Mouse (Mus musculus) embryonic facial prominence, embryonic 13.5 days (tissue): ENCODE measurements at regions not wholly inside any gene's neighbourhood (a gene's known extent, or its start where the extent isn't known, plus 50 kb on each side); places are given as distances from the start of the nearest gene placed in this dataset.
"Not testable (repeated sequence)": the region's sequence is repeated elsewhere in the genome, so short reads cannot be mapped to it uniquely, and the experiment has no call there.

Source experiments
- ATAC-seq: fragments of 200-750 bp; cut with Nextera tagmentation; 2 replicates; pipeline ENCODE4 v1.8.0; 2017; ENCODE audit warnings: low read depth; ENCODE audit not compliant: insufficient number of reproducible peaks, insufficient read depth, low FRiP score, low TSS enrichment
- H3K27ac ChIP-seq: fragments of 300-500 bp; sonication (generic); 2 replicates; pipeline ENCODE4 v1.5.1; 2015; ENCODE audit warnings: moderate library complexity, mild to moderate bottlenecking, inconsistent platforms
- H3K27me3 ChIP-seq: fragments of 300-500 bp; sonication (generic); 2 replicates; pipeline ENCODE4 v1.6.1; 2015; ENCODE audit warnings: mild to moderate bottlenecking, inconsistent platforms
- H3K36me3 ChIP-seq: fragments of 300-500 bp; sonication (generic); 2 replicates; pipeline ENCODE4 v1.6.1; 2015; ENCODE audit warnings: mild to moderate bottlenecking, inconsistent platforms
- H3K4me1 ChIP-seq: fragments of 300-500 bp; sonication (generic); 2 replicates; pipeline ENCODE4 v1.6.1; 2015; ENCODE audit warnings: inconsistent platforms
- H3K4me2 ChIP-seq: fragments of 300-500 bp; sonication (generic); 2 replicates; pipeline ENCODE4 v1.6.1; 2015; ENCODE audit warnings: moderate library complexity, mild to moderate bottlenecking, inconsistent platforms
- H3K4me3 ChIP-seq: fragments of 300-500 bp; sonication (generic); 2 replicates; pipeline ENCODE4 v1.5.1; 2015; ENCODE audit warnings: mild to moderate bottlenecking, inconsistent platforms
- H3K9ac ChIP-seq: fragments of 300-500 bp; sonication (generic); 2 replicates; pipeline ENCODE4 v1.6.1; 2015; ENCODE audit warnings: mild to moderate bottlenecking, inconsistent platforms
- H3K9me3 ChIP-seq: fragments of 300-500 bp; sonication (generic); 2 replicates; pipeline ENCODE4 v1.6.1; 2016; ENCODE audit warnings: inconsistent platforms
- WGBS: fragments of 180-500 bp; shearing (Covaris S2); methylation state at CpG from one replicate; pipeline ENCODE4 v1.1.7; 2015; ENCODE audit warnings: mixed read lengths; 5-methylcytosine and 5-hydroxymethylcytosine counted together

DNA sequence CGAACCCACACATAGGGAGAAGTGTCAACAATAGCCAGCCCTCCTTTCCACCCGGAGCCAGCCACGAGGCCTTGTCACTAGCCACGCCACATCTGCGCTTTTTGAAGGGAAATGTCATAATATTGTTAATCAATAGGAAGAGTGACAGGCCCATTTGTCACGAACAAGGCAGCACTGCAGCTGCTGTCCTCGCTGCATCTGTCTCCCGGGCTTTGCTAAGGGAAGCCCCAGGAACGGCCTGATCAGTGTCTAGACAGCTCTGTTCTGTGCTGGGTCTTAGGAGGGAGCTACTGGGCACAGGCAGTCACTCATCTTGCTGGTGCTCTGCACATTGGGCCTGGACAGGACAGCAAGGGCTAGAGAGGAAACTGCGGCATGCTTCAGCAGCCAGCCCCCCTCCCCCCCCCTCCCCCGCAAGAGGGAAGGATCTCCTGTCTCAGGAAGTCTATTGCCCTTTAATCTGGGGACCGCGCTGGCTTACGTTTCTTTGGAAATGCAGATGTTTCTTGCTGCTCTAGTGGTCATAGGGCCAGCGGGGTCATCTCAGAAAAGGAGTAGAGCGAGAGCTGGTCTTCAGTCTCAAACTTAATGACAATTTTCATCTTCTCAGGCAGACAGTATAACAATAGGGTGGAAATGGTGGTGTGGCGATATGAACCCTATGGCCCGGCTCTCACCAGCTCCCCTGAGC is 169.1 kb upstream of the Npvf start:
- 18% methylated on average over 18 of the region's 18 CpGs for WGBS
- H3K27ac ChIP-seq, result peak overlapping the region; percentile 87
- H3K4me1 ChIP-seq, result peaks cover 58% of the 10 kb centered on the region
- 0 out of 2 replicates have a peak, but pooled peaks cover 2% of the 10 kb centered on the region for H3K27me3 ChIP-seq
- H3K9me3 ChIP-seq, result no peaks in the 10 kb centered on the region; the same call in 1 of the 2 replicates
- no peaks in the 10 kb centered on the region for H3K36me3 ChIP-seq
- H3K4me3 ChIP-seq, result no peak overlapping the region
- 0 out of 2 replicates have a peak overlapping the region, but pooled peaks have one; percentile 11 for H3K4me2 ChIP-seq
- 0 out of 2 replicates have a peak overlapping the region, but pooled peaks have one; percentile 2 for H3K9ac ChIP-seq
- no peak for ATAC-seq

DNA sequence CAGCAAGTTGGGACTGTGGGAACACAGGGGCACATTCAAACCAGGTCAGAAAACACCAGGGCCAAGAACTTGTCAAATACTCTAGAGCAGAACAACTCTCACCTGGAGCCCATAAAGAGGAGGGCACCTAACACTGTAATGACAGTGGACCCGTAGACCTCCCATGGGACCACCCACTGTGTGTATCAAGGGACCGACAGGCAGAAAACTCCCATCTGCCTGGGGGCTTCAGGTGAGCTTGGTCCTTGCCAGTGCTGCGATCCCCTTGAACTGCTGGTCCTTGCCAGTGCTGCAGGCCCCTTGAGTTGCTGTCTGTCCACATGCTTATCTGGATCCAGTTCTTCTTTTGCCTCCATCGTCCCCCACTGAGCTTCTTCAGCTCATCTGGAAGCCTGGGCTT is 170.2 kb upstream of the Npvf start:
- peaks cover 47% of the 10 kb centered on the region for H3K4me1 ChIP-seq
- no peak overlapping the region for H3K9ac ChIP-seq
- H3K27me3 ChIP-seq, result no peaks in the 10 kb centered on the region
- no peaks in the 10 kb centered on the region for H3K36me3 ChIP-seq
- no peak overlapping the region for H3K27ac ChIP-seq
- H3K9me3 ChIP-seq, result no peaks in the 10 kb centered on the region; the same call in 1 of the 2 replicates
- no peak for ATAC-seq
- no peak overlapping the region for H3K4me3 ChIP-seq
- H3K4me2 ChIP-seq, result no peak overlapping the region
- WGBS, result 57% methylated on average over 4 of the region's 4 CpGs

DNA sequence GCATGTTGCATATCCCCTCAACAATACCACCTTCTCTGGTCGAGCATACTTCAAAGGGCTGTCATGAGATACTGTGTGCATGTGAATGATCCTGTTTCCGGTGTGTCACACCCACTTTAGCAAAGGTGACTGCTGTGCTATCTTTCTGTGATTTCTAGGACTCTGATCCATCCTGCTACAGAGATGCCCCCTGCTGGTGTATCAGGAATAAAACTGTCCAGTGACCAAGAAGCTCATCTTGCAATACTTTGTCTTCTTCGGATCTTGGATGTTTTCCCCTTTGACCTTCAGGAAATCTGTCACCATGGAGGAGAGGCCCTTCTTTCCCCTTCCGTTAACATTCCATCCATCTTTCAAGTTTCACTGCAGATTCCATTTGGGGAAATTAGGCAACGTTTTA is 177.5 kb upstream of the Npvf start:
- ATAC-seq, result no peak
- Histone ChIP-seq H3K27me3 (no peaks in the 10 kb centered on the region), H3K36me3 (no peaks in the 10 kb centered on the region), H3K9me3 (no peaks in the 10 kb centered on the region; the same call in 1 of the 2 replicates), H3K4me2 (no peak overlapping the region), H3K4me3 (no peak overlapping the region), H3K27ac (no peak overlapping the region), H3K9ac (no peak overlapping the region), H3K4me1 (no peaks in the 10 kb centered on the region)
- 62% methylated on average over 5 of the region's 5 CpGs for WGBS

DNA sequence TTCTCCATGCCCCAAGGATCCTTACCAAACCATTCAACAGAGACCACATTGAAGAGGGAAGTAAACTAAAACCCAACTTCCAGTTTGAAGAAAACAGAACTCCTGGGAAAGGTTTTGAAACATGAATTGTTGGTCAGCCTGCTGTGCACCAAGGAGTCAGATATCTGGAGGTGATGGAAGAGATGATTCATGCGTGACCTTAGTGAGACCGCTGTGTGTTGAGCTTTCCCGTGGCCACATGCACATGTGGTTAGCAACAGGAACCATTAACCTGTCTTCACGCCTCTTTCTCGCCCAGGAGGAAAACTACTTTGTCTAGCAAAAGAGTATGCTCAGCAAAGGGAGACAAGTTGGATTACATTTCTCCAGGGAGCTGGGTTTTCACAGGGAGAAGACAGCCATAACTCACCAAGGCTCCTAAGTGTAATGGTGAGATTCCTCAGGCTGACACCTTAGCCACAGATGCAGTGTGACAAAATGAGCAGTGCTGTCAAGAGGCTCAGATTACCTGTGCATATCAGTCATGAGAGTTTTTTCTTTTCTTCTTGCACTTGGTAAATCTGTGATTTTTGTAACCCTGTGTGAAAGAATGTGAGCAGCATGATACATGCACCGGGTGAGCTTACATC is 181.9 kb upstream of the Npvf start:
- no peak for ATAC-seq
- no peak overlapping the region for H3K4me3 ChIP-seq
- H3K4me1 ChIP-seq, result no peaks in the 10 kb centered on the region
- H3K27me3 ChIP-seq, result no peaks in the 10 kb centered on the region
- H3K4me2 ChIP-seq, result no peak overlapping the region
- H3K36me3 ChIP-seq, result no peaks in the 10 kb centered on the region
- H3K9ac ChIP-seq, result no peak overlapping the region
- no peaks in the 10 kb centered on the region for H3K9me3 ChIP-seq
- H3K27ac ChIP-seq, result no peak overlapping the region
- 88% methylated on average over 6 of the region's 6 CpGs for WGBS

DNA sequence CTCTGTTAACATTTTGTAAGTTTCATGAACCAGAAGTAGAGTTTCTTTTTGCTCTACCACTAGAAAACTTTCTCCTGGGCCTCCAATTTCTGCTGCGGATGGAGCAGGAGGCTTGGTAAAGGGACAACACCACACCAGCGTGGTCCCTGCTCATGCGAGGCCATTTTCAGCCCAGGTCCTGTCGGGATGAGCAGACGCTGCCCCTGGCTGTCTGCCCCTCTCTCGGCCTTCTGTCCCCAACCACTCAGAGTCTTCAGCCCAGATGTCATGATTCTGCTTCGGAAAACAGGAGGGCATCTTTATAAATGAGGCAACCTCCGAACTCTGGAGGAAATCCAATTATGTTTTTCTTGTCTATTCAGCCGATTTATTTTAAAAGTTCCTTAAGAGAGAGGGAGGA is 186.6 kb upstream of the Npvf start:
- H3K4me2 ChIP-seq, result no peak overlapping the region
- H3K4me1 ChIP-seq, result no peaks in the 10 kb centered on the region
- no peak for ATAC-seq
- H3K27me3 ChIP-seq, result no peaks in the 10 kb centered on the region
- no peaks in the 10 kb centered on the region for H3K36me3 ChIP-seq
- H3K9me3 ChIP-seq, result no peaks in the 10 kb centered on the region
- no peak overlapping the region for H3K9ac ChIP-seq
- H3K27ac ChIP-seq, result no peak overlapping the region
- H3K4me3 ChIP-seq, result no peak overlapping the region
- 60% methylated on average over 9 of the region's 9 CpGs for WGBS

DNA sequence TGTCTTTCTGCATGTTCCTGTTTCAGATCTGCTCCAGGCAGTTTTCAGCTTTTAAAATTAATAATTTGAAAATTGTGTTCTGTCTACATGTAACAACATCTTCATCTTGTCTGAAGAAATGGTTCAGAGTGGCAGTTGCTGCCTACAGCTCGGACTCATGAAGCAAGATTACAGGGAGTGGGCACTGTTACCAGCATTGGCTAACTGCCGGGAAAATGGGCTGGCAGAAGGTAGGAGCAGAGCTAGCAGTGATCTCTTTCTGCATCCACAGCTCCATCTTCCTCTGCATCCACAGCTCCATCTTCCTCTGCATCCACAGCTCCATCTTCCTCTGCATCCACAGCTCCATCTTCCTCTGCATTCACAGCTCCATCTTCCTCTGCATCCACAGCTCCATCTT is 191.0 kb upstream of the Npvf start:
- H3K9me3 ChIP-seq, H3K4me3 ChIP-seq, H3K9ac ChIP-seq, H3K4me2 ChIP-seq, H3K27ac ChIP-seq, H3K36me3 ChIP-seq, H3K27me3 ChIP-seq, ATAC-seq: not testable (repeated sequence)
- 92% methylated on average over 2 of the region's 2 CpGs for WGBS
- peaks cover 20% of the 10 kb centered on the region for H3K4me1 ChIP-seq

DNA sequence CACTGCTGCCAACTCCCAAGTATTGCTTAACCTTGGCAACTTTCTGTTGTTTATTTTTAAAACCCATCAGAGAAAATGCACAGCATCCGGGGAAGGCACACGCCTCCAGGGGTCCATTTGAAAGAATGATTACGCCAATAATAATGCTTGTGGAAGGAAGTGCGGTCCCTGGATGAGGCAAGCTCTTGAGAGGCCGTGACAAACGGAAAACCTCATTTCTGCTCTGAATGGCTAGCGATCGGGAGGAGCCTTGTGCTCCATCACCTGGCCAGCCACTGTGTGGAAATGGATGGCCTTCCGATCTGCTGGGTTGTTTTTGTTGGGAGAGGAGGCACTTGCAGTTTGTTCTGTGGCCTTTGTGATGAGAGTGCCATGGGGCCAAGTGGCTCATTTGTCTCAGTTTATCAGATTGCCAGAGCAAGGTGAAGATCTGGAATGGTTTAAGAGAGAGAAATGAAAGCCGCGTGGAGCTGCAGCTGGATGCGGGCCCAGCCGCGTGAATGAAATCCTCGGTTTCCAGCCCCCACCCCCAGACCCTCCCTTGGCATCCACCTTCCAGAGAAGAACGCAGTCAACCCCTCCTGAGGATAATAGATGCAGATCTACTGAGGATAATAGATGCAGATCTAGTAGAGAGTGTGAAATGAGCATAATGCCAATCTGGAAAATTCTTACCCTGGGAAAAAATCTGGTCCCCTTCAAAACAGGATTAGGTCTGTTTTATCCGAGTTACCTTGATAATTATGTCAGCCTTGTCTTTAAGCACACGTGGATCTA is 192.7 kb upstream of the Npvf start:
- H3K4me2 ChIP-seq, result peak overlapping the region; percentile 23
- WGBS, result 40% methylated on average over 18 of the region's 18 CpGs
- peak overlapping the region; percentile 83 for H3K27ac ChIP-seq
- no peak for ATAC-seq
- no peak overlapping the region for H3K9ac ChIP-seq
- no peaks in the 10 kb centered on the region for H3K36me3 ChIP-seq
- no peak overlapping the region for H3K4me3 ChIP-seq
- H3K4me1 ChIP-seq, result peaks cover 20% of the 10 kb centered on the region
- no peaks in the 10 kb centered on the region for H3K9me3 ChIP-seq
- no peaks in the 10 kb centered on the region for H3K27me3 ChIP-seq

DNA sequence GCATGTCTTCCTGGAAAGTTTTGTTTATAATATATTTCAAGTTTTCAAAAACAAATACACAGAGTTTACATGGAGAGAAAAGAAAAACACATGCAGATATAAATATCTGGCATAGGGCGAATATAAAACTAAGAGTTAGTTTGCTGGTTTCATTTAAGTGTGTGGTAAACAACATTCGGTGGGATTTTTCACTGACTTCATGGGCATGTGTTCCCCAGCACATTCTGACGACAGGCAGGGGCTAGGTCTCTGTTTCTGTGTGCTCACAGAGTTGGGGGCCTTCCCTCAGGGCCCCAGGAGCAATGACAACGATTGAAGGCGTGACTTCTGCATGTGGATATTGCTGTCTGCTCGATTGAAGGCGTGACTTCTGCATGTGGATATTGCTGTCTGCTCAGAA is 193.3 kb upstream of the Npvf start:
- Histone ChIP-seq H3K4me3 (no peak overlapping the region), H3K4me2 (no peak overlapping the region), H3K9me3 (no peaks in the 10 kb centered on the region), H3K27ac (peak overlapping the region; percentile 87), H3K9ac (0 out of 2 replicates have a peak overlapping the region, but pooled peaks have one; percentile 11), H3K27me3 (no peaks in the 10 kb centered on the region), H3K4me1 (peaks cover 20% of the 10 kb centered on the region), H3K36me3 (no peaks in the 10 kb centered on the region)
- 41% methylated on average over 7 of the region's 7 CpGs for WGBS
- no peak for ATAC-seq

DNA sequence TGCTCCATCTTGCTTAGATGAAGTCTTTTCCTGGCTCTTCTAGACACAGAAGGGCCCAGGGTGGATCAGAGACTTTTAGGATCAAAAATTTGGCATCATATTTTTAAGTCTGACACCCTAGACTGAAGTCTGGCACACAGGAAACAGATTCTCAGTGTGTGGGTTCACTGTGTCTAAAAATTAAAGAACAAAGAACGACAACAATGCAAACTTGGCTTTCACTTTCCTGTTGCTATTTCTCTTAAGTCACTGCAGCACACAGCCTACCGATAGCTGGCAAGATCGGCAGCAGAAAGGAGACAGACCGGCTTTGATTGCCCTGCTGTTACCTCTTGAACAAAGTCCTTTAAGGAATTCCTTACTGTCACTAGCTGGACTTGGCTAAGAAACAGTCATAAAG is 204.9 kb upstream of the Npvf start:
- no peak for ATAC-seq
- H3K36me3 ChIP-seq, result no peaks in the 10 kb centered on the region
- H3K27me3 ChIP-seq, result no peaks in the 10 kb centered on the region
- no peak overlapping the region for H3K4me2 ChIP-seq
- no peak overlapping the region for H3K4me3 ChIP-seq
- H3K9me3 ChIP-seq, result no peaks in the 10 kb centered on the region
- 86% methylated on average over 4 of the region's 4 CpGs for WGBS
- no peaks in the 10 kb centered on the region for H3K4me1 ChIP-seq
- no peak overlapping the region for H3K27ac ChIP-seq
- no peak overlapping the region for H3K9ac ChIP-seq

DNA sequence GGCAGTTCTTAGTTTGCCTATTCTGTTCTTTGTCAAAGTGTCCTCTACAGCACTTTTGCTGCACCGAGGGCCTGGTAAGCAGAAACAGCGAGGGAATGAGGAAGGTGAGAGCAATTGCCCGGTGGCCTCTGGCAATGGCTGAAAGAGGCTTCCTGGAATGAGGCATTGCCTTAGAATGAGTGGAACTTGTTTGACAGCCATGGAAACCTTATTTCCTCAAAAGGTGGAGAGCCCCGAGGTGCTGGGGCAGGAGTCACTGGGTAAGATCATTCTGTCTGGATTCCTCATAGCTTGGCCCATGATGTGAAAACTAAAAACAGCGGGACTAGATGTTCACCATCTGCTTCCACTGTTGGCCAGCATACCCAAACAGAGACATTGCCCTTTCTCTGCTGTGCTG is 223.8 kb upstream of the Npvf start:
- Histone ChIP-seq H3K9me3 (no peaks in the 10 kb centered on the region), H3K27ac (no peak overlapping the region), H3K4me3 (no peak overlapping the region), H3K4me2 (no peak overlapping the region), H3K4me1 (peaks cover 30% of the 10 kb centered on the region), H3K36me3 (no peaks in the 10 kb centered on the region), H3K9ac (no peak overlapping the region), H3K27me3 (no peaks in the 10 kb centered on the region)
- no peak for ATAC-seq
- 61% methylated on average over 5 of the region's 5 CpGs for WGBS

DNA sequence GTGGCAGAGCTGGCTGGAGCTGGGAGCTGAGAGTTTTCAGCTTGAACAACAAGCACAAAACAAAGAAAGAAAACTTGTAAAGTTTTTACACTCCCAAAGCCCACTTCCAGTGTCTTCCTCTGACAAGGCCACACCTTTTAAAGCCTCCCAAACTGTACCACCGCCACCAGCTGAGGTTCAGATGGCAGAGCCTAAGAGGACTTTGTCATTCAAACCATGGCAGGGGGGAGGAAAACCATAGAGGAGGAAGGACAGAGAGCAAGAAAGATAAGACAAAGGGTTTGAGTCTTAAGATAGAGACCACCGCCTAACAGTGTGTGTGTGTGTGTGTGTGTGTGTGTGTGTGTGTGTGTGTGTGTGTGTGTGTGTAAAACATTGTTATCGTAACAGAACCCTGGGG is 228.1 kb upstream of the Npvf start:
- H3K9ac ChIP-seq, result 0 out of 2 replicates have a peak overlapping the region, but pooled peaks have one; percentile 4
- ATAC-seq, result no peak
- 42% methylated on average over 3 of the region's 3 CpGs for WGBS
- peaks cover 41% of the 10 kb centered on the region for H3K4me1 ChIP-seq
- no peaks in the 10 kb centered on the region for H3K36me3 ChIP-seq
- no peaks in the 10 kb centered on the region for H3K9me3 ChIP-seq
- no peak overlapping the region for H3K4me3 ChIP-seq
- peak overlapping the region; percentile 78 for H3K27ac ChIP-seq
- H3K4me2 ChIP-seq, result no peak overlapping the region
- no peaks in the 10 kb centered on the region for H3K27me3 ChIP-seq
